Mouse (Mus musculus) bone marrow, adult 2 months (tissue): Measurements from ENCODE around the gene Pcbp3. TPM values are rescaled to one million over a fixed set of nuclear protein-coding genes. Genes with fewer than 3 reads are reported as not detected.

Experiments used
- H3K27ac ChIP-seq: fragments of 200-500 bp; 2 replicates; pipeline ENCODE4 v1.5.1; 2012; ENCODE audit warnings: low read depth, mild to moderate bottlenecking, control low read depth, inconsistent platforms, low read length; ENCODE audit not compliant: control insufficient read depth, poor library complexity, insufficient read depth
- H3K4me1 ChIP-seq: fragments of 200-500 bp; 2 replicates; pipeline ENCODE4 v1.6.1; 2011; ENCODE audit warnings: low read length; ENCODE audit not compliant: control insufficient read depth, insufficient read depth
- H3K4me3 ChIP-seq: fragments of 200-500 bp; replicated peaks from 2 replicates; pipeline ENCODE3; 2011; ENCODE audit warnings: mild to moderate bottlenecking, low read depth, low read length, control low read depth; ENCODE audit not compliant: control insufficient read depth
- CTCF ChIP-seq: fragments of 200-500 bp; IDR thresholded peaks from 2 replicates; pipeline ENCODE4 v1.5.1; 2011; ENCODE audit warnings: low read length, control low read depth; ENCODE audit not compliant: control insufficient read depth, insufficient read depth
- POLR2A ChIP-seq: fragments of 200-500 bp; IDR thresholded peaks from 2 replicates; pipeline ENCODE4 v1.6.1; 2011; ENCODE audit warnings: low read depth, mild to moderate bottlenecking, control low read depth, low read length, borderline replicate concordance; ENCODE audit not compliant: control insufficient read depth
- WGBS: fragments of 180-500 bp; shearing (Covaris S2); methylation state at CpG from one replicate; pipeline ENCODE4 v1.1.7; 2018; 5-methylcytosine and 5-hydroxymethylcytosine counted together
- polyA plus RNA-seq: library from polyadenylated mRNA; stranded (reverse); fragments of >200 nt; gene quantifications from 2 replicates; pipeline ENCODE4 v1.2.4, GENCODE M21; 2011; ENCODE audit warnings: low replicate concordance; ENCODE audit not compliant: missing spikeins, insufficient read depth, insufficient read length

Pcbp3 gene
- polyA plus RNA-seq, 1 experiment: 4.3 TPM

GRCm38 (mm10) chr10:76874879-76875278, 86.8 kb downstream of the Pcbp3 start:
- no peak overlapping the region for H3K27ac ChIP-seq
- no peak overlapping the region for H3K4me3 ChIP-seq
- TF ChIP-seq POLR2A (no peak), CTCF (no peak)
- 77% methylated on average over 5 of the region's 5 CpGs for WGBS
- no peaks in the 10 kb centered on the region for H3K4me1 ChIP-seq

- Histone ChIP-seq H3K27ac (no peak overlapping the region), H3K4me3 (no peak overlapping the region), H3K4me1 (no peaks in the 10 kb centered on the region)
- 84% methylated on average over 1 of the region's 1 CpGs for WGBS
- TF ChIP-seq CTCF (no peak), POLR2A (no peak)
These were observed 87.3 kb downstream of the Pcbp3 start for GRCm38 (mm10) chr10:76874398-76874797.

GRCm38 (mm10) chr10:76873948-76874347, 87.7 kb downstream of the Pcbp3 start:
- 71% methylated on average over 10 of the region's 10 CpGs for WGBS

GRCm38 (mm10) chr10:76872736-76873135, 89.0 kb downstream of the Pcbp3 start:
- no peak overlapping the region for H3K27ac ChIP-seq
- 85% methylated on average over 8 of the region's 8 CpGs for WGBS
- TF ChIP-seq CTCF (no peak), POLR2A (no peak)
- H3K4me1 ChIP-seq: no peaks in the 10 kb centered on the region
- H3K4me3 ChIP-seq: no peak overlapping the region

More at GRCm38 (mm10) chr10:76873948-76874347, 87.7 kb downstream of the Pcbp3 start:
- no peak overlapping the region for H3K27ac ChIP-seq
- no peak overlapping the region for H3K4me3 ChIP-seq
- H3K4me1 ChIP-seq: no peaks in the 10 kb centered on the region
- TF ChIP-seq CTCF: no peak
- TF ChIP-seq POLR2A: no peak

- TF ChIP-seq POLR2A (no peak), CTCF (no peak)
- no peaks in the 10 kb centered on the region for H3K4me1 ChIP-seq
- no peak overlapping the region for H3K4me3 ChIP-seq
- no peak overlapping the region for H3K27ac ChIP-seq
These were observed 95.8 kb downstream of the Pcbp3 start for GRCm38 (mm10) chr10:76865936-76866335.

GRCm38 (mm10) chr10:76860998-76861397, 100.7 kb downstream of the Pcbp3 start:
- H3K4me1 ChIP-seq: no peaks in the 10 kb centered on the region
- WGBS: 68% methylated on average over 3 of the region's 3 CpGs
- H3K4me3 ChIP-seq: no peak overlapping the region
- no peak overlapping the region for H3K27ac ChIP-seq
- TF ChIP-seq CTCF (no peak), POLR2A (no peak)

- TF ChIP-seq POLR2A (no peak), CTCF (no peak)
- Histone ChIP-seq H3K4me3 (no peak overlapping the region), H3K4me1 (no peaks in the 10 kb centered on the region), H3K27ac (no peak overlapping the region)
- WGBS: 84% methylated on average over 12 of the region's 12 CpGs
These were observed 102.1 kb downstream of the Pcbp3 start for GRCm38 (mm10) chr10:76859355-76860127.

- Histone ChIP-seq H3K4me3 (no peak overlapping the region), H3K4me1 (no peaks in the 10 kb centered on the region), H3K27ac (no peak overlapping the region)
- TF ChIP-seq CTCF: no peak
- TF ChIP-seq POLR2A: no peak
- WGBS: 85% methylated on average over 2 of the region's 2 CpGs
These were observed 103.8 kb downstream of the Pcbp3 start for GRCm38 (mm10) chr10:76857879-76858278.
